Mouse (Mus musculus) limb, embryonic 11.5 days (tissue): ENCODE measurements around the gene Ttc21b. TPM values are rescaled to one million over a fixed set of nuclear protein-coding genes. Genes with fewer than 3 reads are reported as not detected.

ENCODE experiments used
- ATAC-seq: fragments of 200-750 bp; cut with Nextera tagmentation; 2 replicates; pipeline ENCODE4 v1.8.0; 2017; ENCODE audit warnings: low read depth; ENCODE audit not compliant: insufficient number of reproducible peaks, low FRiP score, low TSS enrichment
- DNase-seq: peaks from one replicate; pipeline ENCODE4 v3.0.0-alpha.2; 2015; ENCODE audit warnings: low spot score
- H3K27ac ChIP-seq: fragments of 300-500 bp; sonication (generic); replicated peaks from 2 replicates; pipeline ENCODE4 v1.5.1; 2014; ENCODE audit warnings: low read depth, mild to moderate bottlenecking, low read length
- H3K27me3 ChIP-seq: fragments of 300-500 bp; sonication (generic); 2 replicates; pipeline ENCODE4 v1.6.1; 2014; ENCODE audit warnings: mild to moderate bottlenecking, low read length, mixed read lengths; ENCODE audit not compliant: control insufficient read depth, insufficient read depth
- H3K36me3 ChIP-seq: fragments of 300-500 bp; sonication (generic); 2 replicates; pipeline ENCODE4 v1.6.1; 2014; ENCODE audit warnings: mild to moderate bottlenecking, low read length, moderate library complexity, mixed read lengths; ENCODE audit not compliant: control insufficient read depth, insufficient read depth
- H3K4me1 ChIP-seq: fragments of 300-500 bp; sonication (generic); 2 replicates; pipeline ENCODE4 v1.6.1; 2014; ENCODE audit warnings: low read length, mixed read lengths; ENCODE audit not compliant: control insufficient read depth, insufficient read depth
- H3K4me2 ChIP-seq: fragments of 300-500 bp; sonication (generic); 2 replicates; pipeline ENCODE4 v1.6.1; 2014; ENCODE audit warnings: low read depth, mild to moderate bottlenecking, moderate library complexity; ENCODE audit not compliant: severe bottlenecking
- H3K4me3 ChIP-seq: fragments of 300-500 bp; sonication (generic); 2 replicates; pipeline ENCODE4 v1.5.1; 2014; ENCODE audit warnings: low read depth, low read length
- H3K9ac ChIP-seq: fragments of 300-500 bp; sonication (generic); 2 replicates; pipeline ENCODE4 v1.6.1; 2014; ENCODE audit warnings: mild to moderate bottlenecking, low read length
- H3K9me3 ChIP-seq: fragments of 300-500 bp; sonication (generic); 2 replicates; pipeline ENCODE4 v1.6.1; 2016; ENCODE audit warnings: low read length; ENCODE audit not compliant: control insufficient read depth
- WGBS: fragments of 180-500 bp; shearing (Covaris S2); extraction: QIAGEN DNeasy Blood & Tissue Kit; methylation state at CpG from one replicate; pipeline ENCODE4 v1.1.7; 2014; 5-methylcytosine and 5-hydroxymethylcytosine counted together
- polyA plus RNA-seq: library from polyadenylated mRNA; unstranded; fragments of >200 nt; fragmentation: Nextera tagmentation; extraction: Ambion mirVana; gene quantifications from 2 replicates; pipeline ENCODE4 v1.2.1, GENCODE M21; 2014

The Ttc21b gene
- polyA plus RNA-seq, 1 experiment from 2014 or later: 14.6 TPM

- no peak overlapping the region for H3K9ac ChIP-seq
- no peak for DNase-seq
- H3K36me3 ChIP-seq: no peaks in the 10 kb centered on the region
- no peak for ATAC-seq
- H3K27ac ChIP-seq: no peak overlapping the region
- no peaks in the 10 kb centered on the region for H3K27me3 ChIP-seq
- peaks cover 6% of the 10 kb centered on the region; the same call in 1 of the 2 replicates for H3K4me1 ChIP-seq
- 65% methylated on average over 10 of the region's 10 CpGs for WGBS
- no peaks in the 10 kb centered on the region for H3K9me3 ChIP-seq
- no peak overlapping the region for H3K4me2 ChIP-seq
- no peak overlapping the region for H3K4me3 ChIP-seq
Measured at GRCm38 (mm10) chr2:66179782-66180181, 76.6 kb downstream of the Ttc21b start.

GRCm38 (mm10) chr2:66178848-66179215 lies 77.6 kb downstream of the Ttc21b start:
- no peaks in the 10 kb centered on the region for H3K9me3 ChIP-seq

GRCm38 (mm10) chr2:66177886-66178847 lies 78.2 kb downstream of the Ttc21b start:
- no peak for DNase-seq
- Histone ChIP-seq H3K36me3 (no peaks in the 10 kb centered on the region), H3K27ac (no peak overlapping the region), H3K4me2 (no peak overlapping the region), H3K9me3 (no peaks in the 10 kb centered on the region), H3K4me3 (no peak overlapping the region), H3K4me1 (peaks cover 6% of the 10 kb centered on the region; the same call in 1 of the 2 replicates), H3K9ac (no peak overlapping the region), H3K27me3 (no peaks in the 10 kb centered on the region)
- WGBS: 74% methylated on average over 9 of the region's 9 CpGs
- no peak for ATAC-seq

More at GRCm38 (mm10) chr2:66178848-66179215, 77.6 kb downstream of the Ttc21b start:
- WGBS: 78% methylated on average over 5 of the region's 5 CpGs
- DNase-seq (no peak), ATAC-seq (no peak)
- no peaks in the 10 kb centered on the region for H3K27me3 ChIP-seq
- H3K9ac ChIP-seq: no peak overlapping the region
- H3K36me3 ChIP-seq: no peaks in the 10 kb centered on the region
- peaks cover 6% of the 10 kb centered on the region; the same call in 1 of the 2 replicates for H3K4me1 ChIP-seq
- no peak overlapping the region for H3K4me3 ChIP-seq
- no peak overlapping the region for H3K27ac ChIP-seq
- no peak overlapping the region for H3K4me2 ChIP-seq

- H3K9ac ChIP-seq: no peak overlapping the region
- peaks cover 6% of the 10 kb centered on the region; the same call in 1 of the 2 replicates for H3K4me1 ChIP-seq
- WGBS: 84% methylated on average over 7 of the region's 7 CpGs
- no peaks in the 10 kb centered on the region for H3K9me3 ChIP-seq
- no peak overlapping the region for H3K27ac ChIP-seq
- no peak overlapping the region for H3K4me2 ChIP-seq
- ATAC-seq (no peak), DNase-seq (no peak)
- H3K4me3 ChIP-seq: no peak overlapping the region
- no peaks in the 10 kb centered on the region for H3K27me3 ChIP-seq
- H3K36me3 ChIP-seq: no peaks in the 10 kb centered on the region
Measured at GRCm38 (mm10) chr2:66177017-66177416, 79.4 kb downstream of the Ttc21b start.

GRCm38 (mm10) chr2:66173134-66173533 lies 83.3 kb downstream of the Ttc21b start:
- no peaks in the 10 kb centered on the region for H3K9me3 ChIP-seq
- H3K27ac ChIP-seq: no peak overlapping the region
- H3K4me2 ChIP-seq: no peak overlapping the region
- peaks cover 3% of the 10 kb centered on the region; the same call in 1 of the 2 replicates for H3K4me1 ChIP-seq
- no peak overlapping the region for H3K4me3 ChIP-seq
- ATAC-seq: no peak
- no peaks in the 10 kb centered on the region for H3K27me3 ChIP-seq
- H3K9ac ChIP-seq: no peak overlapping the region
- DNase-seq: no peak
- 75% methylated on average over 5 of the region's 5 CpGs for WGBS
- no peaks in the 10 kb centered on the region for H3K36me3 ChIP-seq

- Histone ChIP-seq H3K4me2 (no peak overlapping the region), H3K4me1 (no peaks in the 10 kb centered on the region), H3K4me3 (no peak overlapping the region), H3K9me3 (no peaks in the 10 kb centered on the region), H3K36me3 (no peaks in the 10 kb centered on the region), H3K9ac (no peak overlapping the region), H3K27me3 (no peaks in the 10 kb centered on the region), H3K27ac (no peak overlapping the region)
- WGBS: 77% methylated on average over 3 of the region's 3 CpGs
- ATAC-seq: no peak
- DNase-seq: no peak
Measured at GRCm38 (mm10) chr2:66171643-66172042, 84.8 kb downstream of the Ttc21b start.

GRCm38 (mm10) chr2:66170721-66171120 lies 85.7 kb downstream of the Ttc21b start:
- Histone ChIP-seq H3K9ac (no peak overlapping the region), H3K9me3 (no peaks in the 10 kb centered on the region), H3K4me3 (no peak overlapping the region), H3K36me3 (no peaks in the 10 kb centered on the region), H3K4me2 (no peak overlapping the region), H3K27me3 (no peaks in the 10 kb centered on the region), H3K4me1 (no peaks in the 10 kb centered on the region), H3K27ac (no peak overlapping the region)
- WGBS: 79% methylated on average over 11 of the region's 11 CpGs
- no peak for DNase-seq
- ATAC-seq: no peak

- no peak for DNase-seq
- Histone ChIP-seq H3K9ac (no peak overlapping the region), H3K27me3 (no peaks in the 10 kb centered on the region), H3K36me3 (no peaks in the 10 kb centered on the region), H3K4me2 (no peak overlapping the region), H3K9me3 (no peaks in the 10 kb centered on the region), H3K4me1 (no peaks in the 10 kb centered on the region), H3K4me3 (no peak overlapping the region), H3K27ac (no peak overlapping the region)
- WGBS: 94% methylated on average over 8 of the region's 8 CpGs
- no peak for ATAC-seq
Measured at GRCm38 (mm10) chr2:66165025-66165424, 91.4 kb downstream of the Ttc21b start.
